Mouse (Mus musculus) intestine, embryonic 14.5 days (tissue): Measurements from ENCODE around the gene Ndc80. TPM values are rescaled to one million over a fixed set of nuclear protein-coding genes. Genes with fewer than 3 reads are reported as not detected.

Experiments used
- ATAC-seq: fragments of 200-750 bp; cut with Nextera tagmentation; replicated peaks from 2 replicates; pipeline ENCODE4 v1.8.0; 2017; ENCODE audit warnings: low read depth, moderate number of reproducible peaks, moderate TSS enrichment, moderate library complexity; ENCODE audit not compliant: low FRiP score, low TSS enrichment
- DNase-seq: peaks from one replicate; pipeline ENCODE4 v3.0.0-alpha.2; 2018; ENCODE audit warnings: low spot score
- H3K27ac ChIP-seq: fragments of 300-500 bp; sonication (generic); 2 replicates; pipeline ENCODE4 v1.5.1; 2014; ENCODE audit warnings: low read depth, mild to moderate bottlenecking, control low read depth
- H3K27me3 ChIP-seq: fragments of 300-500 bp; sonication (generic); replicated peaks from 2 replicates; pipeline ENCODE4 v1.6.1; 2014; ENCODE audit warnings: low read length, control low read depth; ENCODE audit not compliant: control insufficient read depth, insufficient read depth
- H3K36me3 ChIP-seq: fragments of 300-500 bp; sonication (generic); 2 replicates; pipeline ENCODE4 v1.6.1; 2014; ENCODE audit warnings: low read length, control low read depth; ENCODE audit not compliant: control insufficient read depth, insufficient read depth
- H3K4me1 ChIP-seq: fragments of 300-500 bp; sonication (generic); replicated peaks from 2 replicates; pipeline ENCODE4 v1.6.1; 2014; ENCODE audit warnings: low read length, control low read depth, mixed read lengths; ENCODE audit not compliant: control insufficient read depth, insufficient read depth
- H3K4me2 ChIP-seq: fragments of 300-500 bp; sonication (generic); 2 replicates; pipeline ENCODE4 v1.6.1; 2014; ENCODE audit warnings: low read length
- H3K4me3 ChIP-seq: fragments of 300-500 bp; sonication (generic); 2 replicates; pipeline ENCODE4 v1.5.1; 2014; ENCODE audit warnings: low read depth, low read length, control low read depth, mixed read lengths
- H3K9ac ChIP-seq: fragments of 300-500 bp; sonication (generic); 2 replicates; pipeline ENCODE4 v1.6.1; 2014; ENCODE audit warnings: mild to moderate bottlenecking, low read length
- H3K9me3 ChIP-seq: fragments of 300-500 bp; sonication (generic); 2 replicates; pipeline ENCODE4 v1.6.1; 2016; ENCODE audit warnings: low read length, control low read depth; ENCODE audit not compliant: control insufficient read depth
- WGBS: fragments of 180-500 bp; shearing (Covaris S2); extraction: QIAGEN DNeasy Blood & Tissue Kit; methylation state at CpG from one replicate; pipeline ENCODE4 v1.1.7; 2014; 5-methylcytosine and 5-hydroxymethylcytosine counted together
- polyA plus RNA-seq: library from polyadenylated mRNA; unstranded; fragments of >200 nt; fragmentation: Nextera tagmentation; extraction: Ambion mirVana; gene quantifications from 2 replicates; pipeline ENCODE4 v1.2.1, GENCODE M21; 2014

Ndc80 gene
- polyA plus RNA-seq, 1 experiment from 2014 or later = 38.0 TPM

- H3K4me2 ChIP-seq = no peak overlapping the region
- H3K4me3 ChIP-seq = no peak overlapping the region
- no peak for ATAC-seq
- no peaks in the 10 kb centered on the region for H3K9me3 ChIP-seq
- no peak for DNase-seq
- H3K27ac ChIP-seq = no peak overlapping the region
- peaks cover 7% of the 10 kb centered on the region; the same call in 1 of the 2 replicates for H3K36me3 ChIP-seq
- no peak overlapping the region for H3K9ac ChIP-seq
- 0 out of 2 replicates have a peak, but pooled peaks cover 5% of the 10 kb centered on the region for H3K4me1 ChIP-seq
- no peaks in the 10 kb centered on the region for H3K27me3 ChIP-seq
Measured at GRCm38 (mm10) chr17:71528042-71528441, 1.4 kb upstream of the Ndc80 start.

- no peaks in the 10 kb centered on the region for H3K27me3 ChIP-seq
- peak overlapping the region; percentile 70 for H3K9ac ChIP-seq
- H3K4me2 ChIP-seq = peak overlapping the region; percentile 55
- DNase-seq = peak; percentile 55
- 0 out of 2 replicates have a peak, but pooled peaks cover 5% of the 10 kb centered on the region for H3K4me1 ChIP-seq
- peak; percentile 59 for ATAC-seq
- peaks cover 13% of the 10 kb centered on the region for H3K36me3 ChIP-seq
- 0% methylated on average over 13 of the region's 13 CpGs for whole genome bisulfite sequencing
- H3K4me3 ChIP-seq = peak overlapping the region; percentile 71
- no peaks in the 10 kb centered on the region for H3K9me3 ChIP-seq
- H3K27ac ChIP-seq = peak overlapping the region; percentile 99
Measured at GRCm38 (mm10) chr17:71526302-71526708, 352 bp downstream of the Ndc80 start.

- Histone ChIP-seq H3K36me3 (peaks cover 88% of the 10 kb centered on the region), H3K4me3 (no peak overlapping the region), H3K4me2 (no peak overlapping the region), H3K4me1 (no peaks in the 10 kb centered on the region), H3K27me3 (no peaks in the 10 kb centered on the region), H3K9ac (no peak overlapping the region), H3K27ac (no peak overlapping the region), H3K9me3 (no peaks in the 10 kb centered on the region)
- 95% methylated on average over 11 of the region's 11 CpGs for WGBS
- DNase-seq = no peak
- ATAC-seq = no peak
Measured at GRCm38 (mm10) chr17:71510297-71510696, 16.4 kb downstream of the Ndc80 start.

GRCm38 (mm10) chr17:71506832-71507231, 19.8 kb downstream of the Ndc80 start:
- H3K4me1 ChIP-seq = no peaks in the 10 kb centered on the region
- H3K9ac ChIP-seq = no peak overlapping the region
- no peak for ATAC-seq
- H3K27me3 ChIP-seq = no peaks in the 10 kb centered on the region
- H3K36me3 ChIP-seq = peaks cover 83% of the 10 kb centered on the region
- no peaks in the 10 kb centered on the region for H3K9me3 ChIP-seq
- WGBS = 88% methylated on average over 8 of the region's 8 CpGs
- no peak overlapping the region for H3K27ac ChIP-seq
- no peak overlapping the region for H3K4me2 ChIP-seq
- H3K4me3 ChIP-seq = no peak overlapping the region
- no peak for DNase-seq

DNA sequence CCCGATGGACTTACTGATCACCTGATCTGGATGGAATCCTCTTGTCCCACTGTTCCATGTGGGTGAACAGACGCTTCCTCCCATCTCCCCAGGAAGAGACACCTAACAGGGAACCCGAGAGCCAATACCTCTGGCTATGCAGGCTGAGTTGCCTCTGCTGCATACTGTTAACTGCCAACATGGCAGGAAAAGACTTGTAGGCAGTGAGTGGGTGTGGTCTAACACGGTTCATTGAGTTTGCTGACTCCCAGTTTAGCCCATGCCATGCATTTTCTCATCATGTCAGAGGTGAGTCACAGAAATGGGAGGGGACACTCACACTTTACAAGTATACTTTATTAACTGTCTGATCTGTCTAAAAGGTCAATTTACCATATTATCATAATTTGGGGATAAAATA, 30.9 kb downstream of the Ndc80 start:
- no peak overlapping the region for H3K9ac ChIP-seq
- no peak for DNase-seq
- 93% methylated on average over 4 of the region's 4 CpGs for WGBS
- H3K4me2 ChIP-seq = no peak overlapping the region
- no peak overlapping the region for H3K4me3 ChIP-seq
- no peaks in the 10 kb centered on the region for H3K27me3 ChIP-seq
- H3K27ac ChIP-seq = no peak overlapping the region
- no peaks in the 10 kb centered on the region for H3K9me3 ChIP-seq
- H3K4me1 ChIP-seq = no peaks in the 10 kb centered on the region
- ATAC-seq = no peak
- peaks cover 57% of the 10 kb centered on the region for H3K36me3 ChIP-seq

DNA sequence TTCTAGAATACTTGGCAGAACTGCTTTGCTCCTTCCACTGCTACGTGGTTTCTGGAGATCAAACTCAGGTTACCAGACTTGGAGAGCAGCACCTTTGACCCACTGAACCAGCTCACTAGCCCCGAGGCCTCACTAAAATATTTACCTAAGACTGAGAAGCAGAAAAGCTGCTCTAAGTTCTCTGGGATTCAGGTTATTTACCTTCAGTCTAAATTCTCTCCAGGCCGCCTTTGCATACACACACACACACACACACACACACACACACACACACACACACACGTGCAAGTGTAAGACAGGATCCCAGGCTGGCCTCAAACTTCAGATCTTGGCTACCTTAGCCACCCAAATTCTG, 35.3 kb downstream of the Ndc80 start:
- H3K4me1 ChIP-seq = 0 out of 2 replicates have a peak, but pooled peaks cover 4% of the 10 kb centered on the region
- no peak for DNase-seq
- no peak overlapping the region for H3K9ac ChIP-seq
- H3K4me2 ChIP-seq = no peak overlapping the region
- no peak overlapping the region for H3K4me3 ChIP-seq
- no peaks in the 10 kb centered on the region for H3K27me3 ChIP-seq
- no peak for ATAC-seq
- 28% methylated on average over 4 of the region's 4 CpGs for WGBS
- H3K27ac ChIP-seq = no peak overlapping the region
- peaks cover 17% of the 10 kb centered on the region for H3K36me3 ChIP-seq
- H3K9me3 ChIP-seq = no peaks in the 10 kb centered on the region

GRCm38 (mm10) chr17:71490666-71491331, 35.9 kb downstream of the Ndc80 start:
- Histone ChIP-seq H3K4me1 (peaks cover 8% of the 10 kb centered on the region), H3K9me3 (no peaks in the 10 kb centered on the region), H3K4me3 (no peak overlapping the region), H3K9ac (no peak overlapping the region), H3K27ac (no peak overlapping the region), H3K27me3 (no peaks in the 10 kb centered on the region), H3K36me3 (peaks cover 13% of the 10 kb centered on the region), H3K4me2 (no peak overlapping the region)
- ATAC-seq (no peak), DNase-seq (no peak)
- 67% methylated on average over 9 of the region's 9 CpGs for WGBS

GRCm38 (mm10) chr17:71489703-71490461, 36.8 kb downstream of the Ndc80 start:
- no peak overlapping the region for H3K9ac ChIP-seq
- ATAC-seq (no peak), DNase-seq (no peak)
- no peak overlapping the region for H3K4me2 ChIP-seq
- H3K27ac ChIP-seq = no peak overlapping the region
- H3K4me1 ChIP-seq = peaks cover 8% of the 10 kb centered on the region
- 80% methylated on average over 9 of the region's 9 CpGs for WGBS
- no peaks in the 10 kb centered on the region for H3K9me3 ChIP-seq
- H3K36me3 ChIP-seq = peaks cover 4% of the 10 kb centered on the region
- no peaks in the 10 kb centered on the region for H3K27me3 ChIP-seq
- no peak overlapping the region for H3K4me3 ChIP-seq
